Mouse (Mus musculus) spleen, postnatal 4 days (tissue): ENCODE results near the gene Prkab1.
A peak's percentile ranks its signal among the peaks of the same experiment; 100 is the strongest.

Source experiments
- DNase-seq, 2 experiments: peaks; one replicate each; pipeline ENCODE4 v3.0.0; 2022; ENCODE audit warnings: low spot score in 2 of 2

Gene Prkab1

DNA sequence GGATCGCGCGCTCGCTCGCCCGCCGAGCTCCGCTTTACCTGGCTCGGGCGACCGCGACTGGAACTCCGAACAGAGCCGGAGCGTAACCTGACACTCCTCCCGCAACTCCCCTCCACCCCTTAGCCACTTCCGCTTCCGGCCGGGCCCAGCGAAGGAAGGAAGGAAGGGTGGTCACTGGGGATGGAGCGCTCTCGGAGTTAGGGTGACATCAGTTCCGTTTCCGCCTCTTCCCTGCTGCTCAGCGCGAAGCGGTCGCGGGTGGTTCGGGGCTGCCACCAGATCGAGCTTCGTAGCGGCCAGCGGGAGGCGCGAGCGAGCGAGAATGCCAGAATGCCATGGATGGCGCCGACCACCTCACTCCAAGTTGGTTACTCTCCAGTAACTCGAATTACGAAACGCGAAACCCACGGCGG, at the start of gene Prkab1:
TSS of gene Prkab1 (minus strand) at position 182 of the 413 bp plus-strand sequence.
- peak; percentile 91 to 95 for DNase-seq

DNA sequence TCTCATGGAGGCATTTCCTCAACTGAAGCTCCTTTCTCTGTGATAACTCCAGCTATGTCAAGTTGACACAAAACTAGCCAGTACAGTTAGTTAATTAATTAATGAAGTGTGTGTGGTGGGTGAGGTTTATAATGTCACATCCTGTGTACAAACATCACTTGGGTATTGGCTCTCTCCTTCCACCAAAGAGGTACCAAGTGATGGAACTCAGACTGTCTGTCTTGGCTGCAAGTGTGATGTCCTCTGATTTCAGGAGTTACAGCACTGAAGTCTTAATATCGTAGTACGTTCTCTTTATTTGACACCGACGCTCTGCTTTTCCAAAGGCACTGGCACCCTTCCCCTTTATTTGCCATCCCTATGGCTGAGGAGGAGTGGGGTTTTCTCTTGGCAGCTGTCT, 45.3 kb upstream of the Prkab1 start:
- DNase-seq, result no peak

DNA sequence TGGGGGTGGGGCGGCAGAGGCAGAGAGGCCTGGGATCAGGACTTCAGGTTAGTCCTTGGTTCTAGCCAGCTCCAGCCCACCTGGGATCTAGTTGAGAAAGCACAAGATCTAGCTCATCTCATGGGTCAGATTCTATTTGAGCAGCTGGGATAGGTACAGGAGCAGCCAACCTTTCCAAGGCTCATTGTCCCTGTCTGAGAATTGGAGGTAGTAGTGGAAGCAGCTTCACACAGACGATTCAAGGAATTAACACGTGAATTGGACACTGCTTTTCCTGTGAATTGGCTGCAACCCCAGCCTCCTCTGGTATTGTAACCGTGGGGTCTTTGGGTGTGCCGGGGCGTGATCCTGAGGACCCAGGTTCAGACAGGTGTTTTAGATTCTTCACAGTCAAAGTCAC, 28.5 kb upstream of the Prkab1 start:
- DNase-seq, result no peak

DNA sequence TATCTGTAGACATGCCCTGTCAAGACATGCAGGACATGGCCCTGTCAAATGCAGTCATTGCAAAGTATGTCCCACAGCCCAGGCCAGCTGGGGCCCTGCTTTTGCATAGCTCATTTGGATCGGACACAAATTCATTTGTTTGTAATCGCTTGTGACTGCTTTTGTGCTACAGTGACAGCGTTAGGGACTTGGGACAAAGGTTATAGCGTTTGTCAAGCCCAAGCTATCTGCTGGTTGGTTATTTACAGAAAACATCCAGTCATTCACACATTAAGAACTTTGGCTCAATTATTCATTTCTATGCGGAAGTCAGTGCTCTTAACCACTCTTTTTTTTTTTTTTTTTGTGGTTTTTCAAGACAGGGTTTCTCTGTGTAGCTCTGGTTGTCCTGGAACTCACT, 27.9 kb upstream of the Prkab1 start:
- no peak for DNase-seq

DNA sequence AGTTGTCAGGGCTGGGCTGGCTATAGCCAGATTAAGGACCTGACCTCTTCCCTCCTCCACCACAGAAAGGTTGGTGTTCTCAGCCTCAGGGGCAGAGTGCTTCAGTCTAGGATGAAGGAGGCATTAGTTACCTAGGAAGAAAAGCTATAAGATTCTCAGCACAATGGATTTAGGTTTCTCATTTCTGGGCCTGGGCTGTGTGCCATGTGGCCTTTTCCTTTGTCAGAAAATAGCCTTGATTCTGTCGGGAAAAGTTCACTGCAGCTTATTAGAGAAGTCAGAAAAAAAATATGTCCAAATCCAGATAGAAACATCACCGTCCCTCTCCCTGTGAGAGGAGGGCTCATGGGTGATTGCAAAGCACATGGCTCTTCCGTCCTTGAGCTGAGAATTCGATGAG, 25.5 kb upstream of the Prkab1 start:
- DNase-seq, result no peak

DNA sequence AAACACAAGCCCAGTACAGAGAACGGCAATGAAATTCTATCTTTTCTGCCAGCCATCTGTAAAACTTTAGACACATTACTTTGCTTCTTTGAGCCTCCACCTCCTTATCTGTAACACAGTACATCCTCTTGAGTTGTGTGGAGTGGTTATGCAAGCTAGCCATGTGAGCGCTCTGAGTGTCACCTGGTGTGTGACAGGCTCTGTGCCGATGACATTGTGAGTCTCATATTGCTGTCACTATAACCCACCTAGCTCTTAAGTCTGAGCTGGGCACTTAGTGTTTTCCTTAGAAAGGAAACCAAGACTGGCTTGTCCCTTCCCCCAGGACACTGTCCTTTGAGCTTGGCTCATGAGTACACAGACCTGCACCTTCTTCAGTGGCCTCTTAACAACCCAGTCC, 24.0 kb upstream of the Prkab1 start:
- DNase-seq, result no peak

DNA sequence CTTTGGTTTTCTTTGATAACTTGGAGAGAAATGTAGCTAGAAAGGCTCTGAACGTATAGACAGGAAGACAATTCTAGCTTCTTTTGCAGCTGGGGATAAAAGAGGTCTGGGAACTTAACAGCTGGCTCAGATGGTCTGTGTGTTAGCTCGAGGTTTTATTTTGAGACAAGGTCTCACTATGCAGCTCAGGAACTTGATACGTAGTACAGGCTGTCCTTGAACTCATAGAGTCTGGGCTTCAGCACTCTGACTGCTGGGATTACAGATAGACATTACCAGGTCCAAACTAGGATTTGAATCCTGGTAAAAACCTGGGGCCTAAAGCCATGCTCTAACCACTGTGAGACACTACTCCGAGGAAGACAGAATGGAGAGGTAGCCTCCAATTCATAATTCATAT, 21.9 kb upstream of the Prkab1 start:
- DNase-seq, result no peak

DNA sequence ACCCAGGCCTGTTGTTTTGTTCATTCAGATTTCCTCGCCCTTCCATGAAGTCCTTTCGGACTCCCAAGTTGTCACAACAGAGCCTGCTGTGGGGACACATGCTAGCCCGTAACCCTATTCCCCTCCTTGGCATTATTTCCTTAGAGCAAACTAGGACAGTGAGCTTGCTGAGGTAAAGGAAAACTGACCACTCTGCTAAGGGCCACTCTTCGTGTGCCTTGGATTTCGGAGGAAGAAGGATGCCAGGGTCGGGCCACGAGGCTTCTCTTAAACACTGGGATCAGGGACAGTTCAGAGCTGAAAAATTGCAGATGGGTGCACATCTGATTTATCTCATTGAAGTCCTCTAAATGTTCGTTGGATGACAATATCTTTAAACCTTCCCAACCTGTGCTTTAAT, 21.3 kb upstream of the Prkab1 start:
- no peak for DNase-seq

DNA sequence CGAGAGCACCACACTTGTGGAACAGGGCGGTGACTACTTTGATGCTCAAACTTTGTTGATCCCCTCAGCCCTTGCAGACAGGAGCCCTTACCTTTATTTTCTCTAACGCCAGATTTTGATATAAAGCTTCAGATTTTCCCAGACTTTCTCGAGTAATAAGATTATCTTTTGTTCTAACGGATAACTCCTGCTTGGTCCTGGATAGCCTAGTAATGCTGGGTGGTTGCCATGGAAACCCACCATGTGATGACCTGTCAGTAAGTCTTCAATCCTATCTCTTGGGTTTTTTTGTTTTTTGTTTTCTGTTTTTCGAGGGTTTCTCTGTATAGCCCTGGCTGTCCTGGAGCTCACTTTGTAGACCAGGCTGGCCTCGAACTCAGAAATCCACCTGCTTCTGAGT, 17.9 kb upstream of the Prkab1 start:
- DNase-seq, result no peak

DNA sequence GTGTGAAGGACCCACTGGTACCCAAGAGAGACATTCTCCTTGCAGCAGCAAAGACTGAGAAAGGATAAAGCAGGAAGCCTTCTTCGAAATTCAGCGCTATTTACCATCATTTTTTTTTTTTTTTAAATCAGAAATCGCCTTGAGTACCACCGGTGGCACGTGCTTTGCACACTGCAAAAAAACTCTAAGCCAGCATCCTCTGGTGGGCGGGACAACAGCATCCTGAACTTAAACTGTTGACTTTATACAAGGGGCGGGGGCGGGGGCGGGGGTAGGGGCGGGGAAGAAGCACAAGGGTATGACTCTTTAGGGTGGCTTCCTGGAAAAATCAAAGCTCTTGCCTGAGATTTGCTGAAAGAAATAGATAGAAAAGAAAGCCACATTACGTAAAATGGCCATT, 15.4 kb upstream of the Prkab1 start:
- no peak for DNase-seq

DNA sequence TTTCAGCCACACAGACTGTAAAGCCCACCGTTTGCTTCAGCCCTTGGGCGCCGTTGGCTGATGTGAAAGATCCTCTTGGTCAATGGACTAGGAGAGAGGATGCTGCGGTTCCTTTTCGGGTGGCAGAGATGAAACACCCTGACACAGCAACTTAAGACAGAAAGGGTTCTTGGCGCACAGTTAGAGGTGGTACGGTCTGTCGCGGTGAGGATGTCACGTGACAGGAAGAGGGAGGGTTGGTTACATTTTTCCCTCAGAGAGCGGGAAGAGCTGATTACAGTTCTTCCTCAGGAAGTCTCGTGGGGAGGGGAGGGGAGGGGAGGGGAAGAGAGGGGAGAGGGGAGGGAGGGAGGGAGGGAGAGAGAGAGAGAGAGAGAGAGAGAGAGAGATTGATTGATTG, 13.4 kb upstream of the Prkab1 start:
- DNase-seq, result no peak

DNA sequence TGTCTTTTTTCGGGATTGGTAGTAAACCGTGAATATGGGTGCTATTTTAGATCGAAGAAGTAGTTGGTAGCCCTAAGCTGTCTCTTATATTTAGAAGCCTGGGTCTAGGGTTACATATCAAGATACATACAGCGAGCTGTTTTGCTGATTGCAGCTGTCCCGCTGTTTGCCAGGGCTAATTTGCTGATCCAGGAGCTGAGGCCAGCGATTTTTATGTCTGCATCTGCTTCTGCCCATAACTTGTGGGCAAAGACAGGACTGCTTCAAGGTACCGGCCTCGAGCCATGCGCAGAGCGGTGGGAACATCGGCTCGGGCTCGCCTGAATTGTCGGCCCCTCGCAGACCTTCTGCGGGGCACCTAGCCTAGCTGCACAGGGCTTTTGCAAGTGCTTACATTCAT, 12.2 kb upstream of the Prkab1 start:
- DNase-seq, result no peak

DNA sequence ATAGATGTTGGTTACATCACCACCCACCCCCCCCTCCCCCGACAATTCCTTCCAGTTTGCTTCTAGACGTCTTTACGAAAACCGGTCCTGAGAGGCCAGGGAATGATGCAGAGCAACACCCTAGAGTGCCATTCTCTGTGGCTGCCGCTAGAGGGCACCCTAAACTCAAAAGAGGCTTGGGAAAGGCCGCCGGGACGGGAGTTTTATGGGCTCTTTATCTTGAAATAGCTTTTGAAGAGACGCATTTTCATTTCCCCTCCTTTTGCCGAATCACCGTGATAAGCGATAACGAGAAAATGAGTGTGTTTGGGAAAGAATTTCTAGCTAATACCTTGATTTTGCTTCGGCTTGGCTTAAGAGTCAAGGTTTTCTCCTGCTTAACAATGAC, 6.9 kb upstream of the Prkab1 start:
- peak; percentile 76 to 91 for DNase-seq

DNA sequence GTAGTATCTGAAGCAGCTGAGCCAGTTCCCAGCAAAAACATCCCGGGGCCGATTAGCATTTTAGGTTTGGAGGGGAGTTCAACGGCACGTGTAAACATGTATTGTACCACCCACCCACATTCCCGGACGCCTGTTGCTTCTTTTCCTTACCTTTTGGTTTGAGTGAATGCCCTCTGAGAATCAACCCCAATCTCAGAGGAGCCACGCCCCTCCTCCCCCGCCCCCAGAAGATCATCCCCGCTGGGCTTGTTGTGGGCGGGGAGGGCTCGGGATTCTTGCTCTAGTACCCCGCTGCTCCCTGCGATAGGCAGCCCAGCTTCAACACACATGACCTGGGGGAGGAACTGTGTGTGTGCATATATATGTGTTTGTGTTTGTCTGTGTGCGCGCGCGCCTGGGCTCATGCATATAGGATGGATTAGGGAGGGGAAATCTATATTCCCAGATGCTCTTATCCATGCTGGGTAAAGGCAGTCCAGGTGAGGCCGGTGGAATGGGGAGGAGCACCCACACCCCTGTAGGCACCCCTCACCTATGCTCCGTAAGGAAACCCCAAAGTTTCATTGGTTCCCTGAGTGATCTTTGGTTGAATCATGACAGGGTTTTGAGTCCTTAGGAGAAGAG, 6.4 kb upstream of the Prkab1 start:
- peak; percentile 12 to 58 for DNase-seq

DNA sequence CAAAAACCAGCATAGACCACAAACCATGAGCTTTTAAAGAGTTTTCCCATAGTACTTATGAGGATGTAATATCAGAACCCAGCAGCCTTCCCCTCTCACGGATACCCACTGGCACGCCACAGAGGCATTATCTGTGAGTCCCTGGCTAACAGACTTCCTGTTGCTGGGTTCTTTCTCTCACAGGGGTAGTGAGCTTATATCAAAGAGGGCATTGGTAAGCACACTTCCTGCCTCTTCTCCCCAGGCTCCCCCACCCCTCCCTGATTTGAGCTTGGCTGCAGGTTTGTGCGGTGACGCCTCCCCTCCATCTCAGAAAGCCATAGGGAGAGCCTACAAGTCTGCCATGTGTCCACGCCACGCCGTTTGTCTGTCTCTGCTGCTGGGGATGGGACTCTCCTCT, 4.8 kb upstream of the Prkab1 start:
- DNase-seq, result peak; percentile 33 to 63

DNA sequence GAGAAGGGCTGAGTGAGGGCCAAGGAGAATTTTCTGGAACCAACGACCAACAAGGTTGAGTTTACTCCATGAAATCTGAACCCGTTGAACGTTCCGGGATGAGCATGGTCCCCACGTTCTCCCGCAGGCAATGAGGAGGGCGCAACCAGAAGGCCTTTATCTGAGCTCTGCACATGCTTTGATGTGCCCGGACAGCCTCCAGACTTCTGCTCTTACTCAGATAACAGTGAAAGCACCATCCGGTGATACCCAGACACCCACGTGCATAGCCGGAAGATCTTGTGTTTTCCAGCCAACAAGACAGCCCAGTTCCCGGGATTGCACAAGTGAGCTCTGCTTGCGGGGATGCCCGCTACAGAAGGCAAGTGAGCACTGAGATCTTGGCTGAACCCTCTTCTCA, 2.3 kb upstream of the Prkab1 start:
- peak; percentile 72 to 77 for DNase-seq

DNA sequence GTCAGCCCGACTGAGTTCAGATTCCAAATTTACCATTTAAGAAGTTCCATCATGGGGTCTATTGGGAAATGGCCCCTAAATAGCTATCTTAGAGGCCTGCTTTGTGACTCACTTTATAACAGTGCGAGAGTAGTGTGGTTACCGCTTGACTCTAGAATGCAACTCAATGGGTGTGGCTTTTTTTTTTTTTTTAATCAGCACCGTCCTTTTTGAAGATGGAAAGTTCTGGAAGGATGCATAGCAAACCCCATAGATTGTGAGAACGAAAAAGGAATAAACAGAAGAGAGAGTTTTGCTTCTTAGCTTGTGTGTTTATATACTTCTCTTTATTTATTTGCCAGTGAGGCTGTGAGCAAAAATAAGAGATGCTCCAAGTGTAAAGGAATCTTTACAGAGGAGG, 1.8 kb upstream of the Prkab1 start:
- DNase-seq, result no peak

DNA sequence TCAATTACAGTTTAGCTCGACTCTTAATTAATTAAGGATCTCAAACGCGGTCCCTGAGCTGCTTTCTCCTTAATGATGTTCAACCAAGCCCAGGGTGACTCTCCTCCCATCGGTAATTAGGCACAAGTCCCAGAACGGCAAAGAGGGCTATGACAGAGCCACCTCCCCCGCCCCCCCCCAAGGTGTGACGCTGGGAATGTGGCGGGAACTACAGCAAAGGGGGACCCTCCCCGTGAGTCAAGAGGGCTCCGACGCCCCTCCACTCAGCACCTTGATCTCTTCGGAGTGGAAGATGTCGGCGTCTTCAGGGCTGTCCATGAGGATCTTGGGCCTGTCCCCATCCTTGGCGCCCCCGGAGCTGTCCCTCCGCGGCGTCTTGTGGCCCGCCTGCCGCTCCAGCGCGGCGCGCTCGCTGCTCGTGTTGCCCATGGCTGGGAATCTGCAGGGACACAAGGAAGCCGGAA, 455 bp downstream of the Prkab1 start:
- DNase-seq, result no peak

DNA sequence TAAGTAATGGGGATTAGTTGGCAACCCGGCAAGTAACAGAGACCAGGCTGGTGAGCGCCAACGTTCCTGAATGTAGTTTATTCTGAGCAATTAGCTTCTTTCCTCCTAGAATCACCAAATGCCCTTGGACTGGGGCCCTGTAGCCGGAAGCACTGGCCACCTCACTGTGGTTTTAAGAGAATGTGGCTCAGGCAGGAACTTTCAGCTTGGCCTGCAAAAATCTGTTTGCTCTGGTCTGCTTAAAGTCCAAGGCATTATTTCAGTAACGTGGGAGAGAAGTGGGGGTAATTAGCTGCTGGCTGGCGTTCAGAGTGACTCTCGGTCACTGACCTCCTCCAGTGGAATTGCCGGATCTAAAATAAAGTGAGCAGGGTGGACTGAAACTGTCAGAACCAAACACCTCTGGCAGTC, 1.1 kb downstream of the Prkab1 start:
- DNase-seq, result peak; percentile 34 to 74

DNA sequence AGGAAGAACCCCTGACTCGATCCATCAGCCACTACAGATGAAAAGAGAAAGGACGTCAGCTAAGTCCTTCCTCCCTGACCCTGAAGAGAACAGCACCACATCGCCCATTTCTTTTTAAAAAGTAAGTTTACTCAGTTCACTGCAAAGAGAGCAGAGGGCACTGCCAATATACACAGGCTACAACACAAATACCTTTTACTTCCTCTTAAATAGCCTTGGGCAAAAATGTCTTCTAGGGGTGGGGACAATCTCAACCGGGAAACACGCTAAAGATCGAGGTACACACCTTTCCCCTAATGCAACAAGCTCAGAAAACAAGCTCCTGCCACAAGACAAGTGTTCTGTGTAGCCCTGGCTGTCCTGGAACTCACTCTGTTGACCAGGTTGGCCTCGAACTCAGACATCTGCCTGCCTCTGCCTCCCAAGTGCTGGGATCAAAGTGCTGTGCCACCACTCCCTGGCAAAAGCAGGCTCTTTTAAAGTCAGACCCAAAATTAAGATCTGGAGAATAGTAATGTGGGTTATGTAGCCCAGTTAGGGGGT, 1.6 kb downstream of the Prkab1 start:
- DNase-seq, result peak; percentile 22 to 70

DNA sequence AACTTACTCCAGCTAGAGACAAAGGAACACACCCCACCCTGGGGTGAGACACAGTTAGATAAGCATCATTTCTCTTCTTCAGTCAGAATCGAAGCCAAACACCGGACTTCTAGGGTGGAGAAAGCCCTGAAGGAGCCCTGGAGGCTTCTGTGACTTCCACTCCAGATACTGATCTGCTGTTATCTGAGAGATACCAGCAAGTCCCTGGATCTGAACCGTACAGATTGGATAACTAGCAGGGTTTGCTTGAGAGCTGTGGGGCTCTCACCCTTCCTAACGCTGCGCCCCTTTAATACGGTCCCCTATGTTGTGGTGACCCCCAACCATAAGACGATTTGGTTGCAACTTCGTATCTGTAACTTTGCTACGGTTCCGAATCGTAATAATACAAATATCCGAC, 2.2 kb downstream of the Prkab1 start:
- DNase-seq, result peak in 1 of 2 experiments; percentile 59

DNA sequence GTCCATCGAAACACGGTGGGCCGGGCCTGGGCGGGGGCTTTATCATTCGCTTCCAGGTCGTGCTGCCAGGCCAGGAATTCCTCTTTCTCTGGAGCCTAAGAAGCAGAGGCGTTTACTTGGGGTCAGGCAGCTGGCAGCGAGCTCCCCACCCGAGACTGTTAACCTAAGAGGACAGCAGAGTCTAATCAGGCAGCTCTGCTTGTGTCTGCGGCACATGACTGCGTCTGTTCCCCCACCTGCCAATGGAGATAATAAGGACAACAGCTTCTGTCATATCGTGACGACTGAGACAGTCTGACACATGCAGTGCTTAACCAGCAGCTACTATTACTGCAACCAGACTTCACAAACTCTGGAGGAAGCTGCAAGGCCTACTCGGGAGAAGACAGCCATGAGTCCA, 2.8 kb downstream of the Prkab1 start:
- DNase-seq, result peak; percentile 68 to 76

DNA sequence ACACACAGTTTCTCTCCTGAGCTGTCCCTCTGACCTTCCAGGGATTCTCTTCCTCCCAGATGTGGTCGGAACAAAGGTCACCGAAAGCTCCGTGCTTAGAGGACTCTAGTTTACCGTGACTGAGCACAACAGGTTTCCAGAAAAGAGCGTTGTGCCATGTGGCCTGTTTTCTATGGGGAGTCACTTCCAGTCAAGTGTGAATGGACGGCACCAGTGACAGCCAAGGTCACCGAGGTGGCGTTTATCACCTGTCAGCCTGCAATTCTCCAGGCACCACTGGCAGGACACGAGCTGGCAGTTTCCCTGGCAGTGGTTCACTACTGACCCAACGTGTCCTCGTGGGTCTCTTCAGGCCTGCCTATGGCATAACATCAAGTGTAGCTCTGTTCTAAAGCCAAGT, 4.9 kb downstream of the Prkab1 start:
- no peak for DNase-seq

DNA sequence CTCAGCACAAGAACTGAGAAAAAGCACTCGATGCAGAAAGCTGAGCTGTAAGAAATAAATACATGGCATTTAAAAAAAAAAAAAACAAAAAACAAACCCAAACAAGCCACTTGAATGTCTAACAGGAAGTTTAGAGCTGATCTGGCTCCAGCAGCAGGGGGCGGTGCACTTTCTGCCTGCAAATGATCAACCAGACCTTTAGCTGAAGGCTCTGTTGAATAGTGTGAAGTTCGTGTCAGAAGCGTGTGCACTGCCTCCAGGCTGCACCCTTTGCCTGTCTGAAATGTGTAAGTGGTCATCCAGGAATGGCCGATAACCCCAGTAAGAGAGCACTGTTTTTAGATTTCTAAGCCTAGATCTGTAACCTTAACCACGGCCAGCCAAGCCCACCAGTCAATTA, 5.5 kb downstream of the Prkab1 start:
- DNase-seq, result no peak
